Mouse (Mus musculus) kidney, adult 2 months (tissue): ENCODE data around the gene Dcaf17.

ENCODE experiments used
- CTCF ChIP-seq: fragments of 200-500 bp; conservative IDR thresholded peaks from 2 replicates; pipeline ENCODE4 v1.5.1; 2011; ENCODE audit warnings: low read depth, mild to moderate bottlenecking, control low read depth, low read length, moderate library complexity, mixed read lengths; ENCODE audit not compliant: insufficient read depth, insufficient read length
- POLR2A ChIP-seq: fragments of 200-500 bp; IDR thresholded peaks from one replicate; pipeline ENCODE4 v1.6.1; 2011; ENCODE audit warnings: low read depth, low read length, control low read depth

- TF ChIP-seq POLR2A (no peak), CTCF (no peak)
These were observed 8.3 kb upstream of the Dcaf17 start for GRCm38 (mm10) chr2:71046751-71047320.
